ENCODE assay signal across 20 mouse cellular contexts in genomic region chr1:52278073-52278472, GRCm38 (mm10). TPM values are rescaled to one million over a fixed set of nuclear protein-coding genes. Genes with fewer than 3 reads are reported as not detected.
DNase-seq lines count a peak whose midpoint lies in the region; ATAC-seq lines count a peak whose summit lies in the region.
"Had no signal": no experiment of that assay in that cellular context is flagged by ENCODE, and none has a peak within 500 bp of the region (broad histone marks: within the 10 kb centered on the region; RNA-seq: fewer than 3 reads in every experiment).

No protein-coding gene starts in this region.

- peak; percentile 13 to 15 for DNase-seq in urinary bladder, adult 18-20 months (ENCODE audit: low spot score in 2 of 2)
- DNase-seq in urinary bladder, postnatal 25 days (ENCODE audit: low spot score) = no peak
- DNase-seq in kidney, adult 8-10 months = peak; percentile 87 to 95
- DNase-seq in kidney, postnatal 10 days = peak; percentile 81
- no peak for DNase-seq in cerebellum, postnatal 10 days
- DNase-seq in cerebellum, adult 8-10 months = no peak
- DNase-seq in layer of hippocampus, adult 9-11 months = no peak
- DNase-seq: adrenal gland, adult 2 months; cerebellum, adult 11-12 months; gastrocnemius, postnatal 14 days; heart, adult 11 months; lung, embryonic 14.5 days; midbrain, embryonic 14.5 days; retina, postnatal 1 day; thymus, postnatal 14 days had no signal

- ATAC-seq in megakaryocyte progenitor cell, adult 5-6 weeks (replicated peaks; ENCODE audit: poor library complexity) = no peak
- ATAC-seq: CD4-positive, CD25-positive, alpha-beta regulatory T cell, adult 4 months; forebrain, embryonic 15.5 days; hindbrain, embryonic 16.5 days; intestine, embryonic 15.5 days had no signal

RNA-seq across cellular contexts. Expression of gene Gls, which starts 45.0 kb away (rescaled TPM):
- 181 TPM in 2 replicates for total RNA-seq in megakaryocyte progenitor cell, adult 5-6 weeks (2015)
- total RNA-seq in megakaryocyte progenitor cell, adult 5-6 weeks (2017) = 156 and 186 TPM in 2 replicates

Comparison
In these comparisons a context has a peak if more than half of its experiments do, and no peak if none do; other contexts are left out.
1. DNase-seq: peak in urinary bladder, adult 18-20 months (2 of 2), kidney, adult 8-10 months (2 of 2) and kidney, postnatal 10 days (single experiment); none in urinary bladder, postnatal 25 days (single experiment), cerebellum, postnatal 10 days (0 of 2), cerebellum, adult 8-10 months (single experiment) and layer of hippocampus, adult 9-11 months (single experiment).